Mouse (Mus musculus): ENCODE results near the gene Tbc1d20.

Tbc1d20 gene

DNA sequence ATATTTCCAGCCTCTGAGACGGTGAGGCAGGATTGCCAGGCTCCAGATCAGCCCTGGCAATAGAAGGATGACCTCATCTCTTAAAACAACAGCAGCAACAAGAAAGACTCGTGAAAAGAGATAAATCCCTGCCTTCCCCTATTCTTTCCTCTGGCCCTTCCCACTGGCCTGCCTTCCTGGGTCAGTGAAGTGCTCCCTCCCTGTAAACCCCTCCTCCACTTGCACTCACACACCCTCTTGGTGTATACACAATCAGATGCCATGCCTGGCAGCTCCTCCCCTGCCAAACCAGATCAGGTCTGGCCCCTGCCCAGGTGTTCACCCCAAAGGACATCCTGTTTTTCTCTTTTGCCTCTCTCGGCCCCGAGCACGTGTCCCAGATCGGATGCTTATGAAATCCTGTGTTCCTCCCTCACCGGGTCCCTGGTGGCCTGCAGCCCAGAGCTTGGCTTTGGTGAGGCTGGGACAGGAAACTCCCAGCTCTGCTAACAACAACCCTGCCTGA is 66.7 kb downstream of the Tbc1d20 start:
- DNase-seq = no peak

DNA sequence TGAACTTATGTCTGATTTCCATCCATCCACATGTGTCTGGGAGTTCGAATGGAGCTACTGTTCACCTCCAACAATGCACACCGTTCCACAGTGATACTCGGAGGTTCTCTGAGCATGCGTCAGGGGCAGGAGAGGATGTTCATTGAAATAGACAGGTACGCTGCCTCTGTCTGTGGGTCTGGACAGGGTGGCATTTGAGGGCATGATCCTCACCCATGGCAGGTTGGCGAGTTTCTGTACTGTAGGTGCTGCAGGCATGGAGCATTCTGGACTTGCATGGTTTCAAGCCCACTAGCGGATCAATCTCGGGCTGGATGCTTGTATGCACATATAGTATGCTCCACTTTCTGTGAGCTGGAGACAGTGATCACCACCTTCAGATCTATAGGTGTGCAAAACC is 67.6 kb downstream of the Tbc1d20 start:
- DNase-seq = no peak
